Mouse (Mus musculus) MEL-GATA-1-ER (cell line): ENCODE results near the gene Bcl2l1.

Source experiments
- DNase-seq: peaks from one replicate; pipeline ENCODE4 v3.0.0-alpha.2; 2012; ENCODE audit warnings: low read depth; ENCODE audit errors: extremely low read depth

Bcl2l1 gene

GRCm38 (mm10) chr2:152775357-152775756, 56.2 kb downstream of the Bcl2l1 start:
- no peak for DNase-seq

- no peak for DNase-seq
Observed at GRCm38 (mm10) chr2:152772231-152772630, 59.3 kb downstream of the Bcl2l1 start.

GRCm38 (mm10) chr2:152771571-152771970, 60.0 kb downstream of the Bcl2l1 start:
- no peak for DNase-seq

GRCm38 (mm10) chr2:152769677-152770076, 61.9 kb downstream of the Bcl2l1 start:
- no peak for DNase-seq

GRCm38 (mm10) chr2:152767618-152768271, 63.8 kb downstream of the Bcl2l1 start:
- peak; percentile 57 for DNase-seq

GRCm38 (mm10) chr2:152766387-152767123, 65.0 kb downstream of the Bcl2l1 start:
- DNase-seq = peak; percentile 65

GRCm38 (mm10) chr2:152765045-152765674, 66.4 kb downstream of the Bcl2l1 start:
- DNase-seq = no peak

- DNase-seq = no peak
Observed at GRCm38 (mm10) chr2:152764172-152765044, 67.1 kb downstream of the Bcl2l1 start.

- DNase-seq = no peak
Observed at GRCm38 (mm10) chr2:152763310-152763709, 68.2 kb downstream of the Bcl2l1 start.

- no peak for DNase-seq
Observed at GRCm38 (mm10) chr2:152758351-152758750, 73.2 kb downstream of the Bcl2l1 start.

- DNase-seq = no peak
Observed at GRCm38 (mm10) chr2:152757478-152757877, 74.0 kb downstream of the Bcl2l1 start.

- no peak for DNase-seq
Observed at GRCm38 (mm10) chr2:152756474-152757393, 74.8 kb downstream of the Bcl2l1 start.

GRCm38 (mm10) chr2:152753944-152754711, 77.4 kb downstream of the Bcl2l1 start, which contains the start of gene Cox4i2:
TSS of gene Cox4i2 (plus strand) at chr2:152754173.
- no peak for DNase-seq

GRCm38 (mm10) chr2:152742435-152742834, 89.1 kb downstream of the Bcl2l1 start:
- peak; percentile 75 for DNase-seq

GRCm38 (mm10) chr2:152741153-152742041, 90.1 kb downstream of the Bcl2l1 start:
- DNase-seq = peak; percentile 96

GRCm38 (mm10) chr2:152740490-152740889, 91.0 kb downstream of the Bcl2l1 start:
- DNase-seq = peak; percentile 8

GRCm38 (mm10) chr2:152739842-152740260, 91.7 kb downstream of the Bcl2l1 start:
- peak; percentile 97 for DNase-seq
